Mouse (Mus musculus) cerebellum, postnatal 10 days (tissue): ENCODE results near the gene Ccdc3.

ENCODE experiments used
- DNase-seq, 2 experiments: peaks; one replicate each; pipeline ENCODE4 v3.0.0; 2021; ENCODE audit warnings: mixed read lengths in 2 of 2

Gene Ccdc3

DNA sequence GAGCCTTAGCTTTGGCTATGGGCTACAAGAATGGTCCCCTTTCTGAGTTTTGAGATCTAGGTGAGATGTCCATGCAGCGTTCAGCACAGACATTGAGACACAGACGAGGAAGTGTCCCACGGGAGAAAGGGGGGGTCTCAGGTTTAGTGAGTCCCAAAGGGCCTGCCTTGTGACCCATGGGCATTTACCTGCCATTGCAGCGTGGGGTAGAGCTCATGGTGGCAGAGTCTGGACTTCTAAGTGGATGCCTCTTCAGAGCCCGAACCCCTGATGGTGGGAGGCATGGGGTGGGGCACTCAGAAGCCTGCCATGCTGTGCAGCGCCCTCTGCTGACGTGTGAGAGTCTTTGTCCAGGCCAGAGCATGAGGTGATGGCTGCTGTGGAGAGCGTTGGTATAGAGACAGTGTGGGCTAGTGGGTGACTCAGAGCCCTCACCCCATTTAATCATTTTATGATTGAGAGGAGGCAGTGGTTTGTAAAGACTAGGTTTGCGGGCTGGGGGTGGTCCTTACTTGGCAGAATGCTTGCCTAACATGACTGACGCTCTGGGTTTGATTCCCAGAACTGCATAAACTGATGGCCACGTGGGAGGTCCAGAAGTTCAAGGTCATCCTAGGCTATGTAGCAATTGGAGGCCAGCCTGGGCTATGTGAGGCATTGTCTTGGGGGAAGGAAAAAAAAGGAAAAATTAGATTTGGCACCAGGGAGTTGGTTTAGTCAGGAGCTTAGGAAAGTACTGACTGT is 23.6 kb downstream of the Ccdc3 start:
- peak; percentile 25 to 32 for DNase-seq

DNA sequence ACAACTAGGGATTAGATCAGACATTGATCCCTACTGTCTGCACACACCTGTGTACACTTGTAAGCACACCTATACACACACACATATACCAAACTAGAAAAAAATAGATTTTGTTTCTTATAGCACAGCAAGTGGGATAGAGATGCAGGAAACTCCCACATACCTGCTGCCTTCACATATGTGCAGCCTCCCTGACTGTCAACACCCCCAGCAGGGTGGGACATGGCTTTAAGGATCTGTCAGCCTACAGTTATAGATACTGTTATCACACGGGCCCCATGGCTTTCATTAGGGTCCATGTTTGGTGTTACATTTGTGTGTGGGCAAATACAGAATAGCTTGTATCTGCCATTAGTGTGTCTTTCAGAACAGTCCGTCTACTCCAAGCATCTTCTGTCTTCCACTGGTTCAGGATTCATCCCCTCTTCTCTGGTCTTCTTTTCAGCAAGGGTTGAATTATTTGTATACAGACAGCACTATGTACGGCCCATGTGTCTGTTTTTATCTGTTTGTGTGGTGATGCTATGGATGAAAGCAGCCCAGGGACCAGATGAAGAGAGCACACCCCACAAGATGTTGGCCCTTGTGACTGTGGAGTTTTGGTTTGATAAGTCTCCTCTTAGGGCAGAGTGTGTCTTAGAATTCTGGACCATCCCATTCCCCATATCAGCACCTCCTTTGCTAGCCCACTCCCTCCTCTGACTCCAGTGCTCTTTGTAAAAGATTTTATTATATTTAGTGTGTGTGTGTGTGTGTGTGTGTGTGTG is 24.5 kb downstream of the Ccdc3 start:
- no peak for DNase-seq

DNA sequence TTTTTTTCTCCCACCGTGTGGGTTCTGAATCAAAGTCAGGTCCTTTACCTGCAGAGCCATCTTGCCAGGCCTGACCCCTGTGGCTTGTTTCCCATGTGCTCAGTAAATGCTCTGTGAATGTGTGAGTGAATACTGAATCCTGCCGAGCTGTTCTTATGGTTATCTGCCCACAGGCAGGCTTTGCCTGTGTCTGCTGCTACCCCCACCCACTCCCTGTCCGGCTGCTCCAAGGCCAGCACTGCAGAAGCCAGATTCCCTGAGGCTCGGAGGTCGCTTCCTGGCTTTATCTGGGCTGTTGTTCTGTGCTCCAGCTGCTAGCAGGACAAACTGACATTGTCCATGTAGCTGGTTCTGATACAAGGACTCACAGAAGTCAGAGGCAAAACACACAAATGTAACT is 25.2 kb downstream of the Ccdc3 start:
- DNase-seq, result no peak

DNA sequence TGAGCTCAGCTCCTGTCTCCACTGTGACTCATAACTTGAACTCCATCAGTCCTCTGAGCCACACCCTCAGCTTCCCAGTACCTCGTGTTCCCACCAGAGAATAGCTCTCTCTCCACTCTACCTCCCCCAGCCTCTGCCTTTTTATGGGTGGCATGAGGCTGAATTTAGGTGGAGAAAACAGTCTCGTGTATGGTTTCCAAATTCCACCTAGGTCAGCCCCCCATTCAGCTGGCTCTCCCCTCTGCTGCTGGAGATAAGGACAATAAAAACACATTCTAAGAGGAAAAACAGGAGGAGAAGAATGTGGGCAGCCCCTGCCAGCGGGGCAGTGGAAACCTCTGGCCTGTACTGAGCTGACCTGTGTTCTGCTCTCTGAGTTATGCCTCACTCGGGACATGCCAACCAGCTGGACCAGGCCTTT is 28.4 kb downstream of the Ccdc3 start:
- DNase-seq, result no peak

DNA sequence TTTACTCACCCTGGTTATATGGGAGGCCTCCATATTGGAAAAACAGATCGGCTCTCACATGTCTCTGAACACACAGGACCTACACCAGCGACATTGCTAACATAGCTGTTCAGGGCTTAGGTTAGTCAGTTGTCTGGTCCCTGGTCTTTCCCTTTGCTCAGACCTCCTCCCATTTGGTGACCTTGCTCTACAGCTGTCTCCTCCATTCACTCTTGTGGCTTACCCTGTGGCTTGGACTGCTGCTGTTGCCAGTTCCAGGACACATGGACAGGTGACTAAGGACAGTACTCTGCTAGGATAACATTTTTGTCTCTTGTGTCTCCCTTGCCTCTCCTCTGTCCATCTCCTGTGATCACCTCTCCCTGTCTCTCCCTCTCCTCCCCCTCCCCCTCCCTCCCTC is 29.2 kb downstream of the Ccdc3 start:
- DNase-seq, result no peak

DNA sequence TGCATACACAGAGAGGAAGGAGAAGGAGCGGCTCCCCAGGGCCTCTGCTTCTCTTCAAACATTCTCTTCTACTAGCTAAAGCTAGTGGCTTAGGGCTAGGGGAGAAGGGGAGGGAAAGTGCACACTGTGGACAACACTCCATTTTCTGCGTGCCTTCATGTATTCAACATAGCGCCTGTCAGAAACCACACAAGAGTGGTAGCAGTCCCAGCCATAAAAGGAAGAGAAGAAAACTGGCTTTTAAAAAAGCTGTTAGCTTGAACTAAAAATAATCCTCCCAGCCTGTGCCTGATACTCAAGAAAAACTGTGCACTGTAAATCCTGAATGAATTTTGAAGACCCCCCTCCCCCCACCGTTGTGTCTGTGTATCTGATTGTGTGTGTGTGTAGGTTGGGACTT is 33.2 kb downstream of the Ccdc3 start:
- no peak for DNase-seq

DNA sequence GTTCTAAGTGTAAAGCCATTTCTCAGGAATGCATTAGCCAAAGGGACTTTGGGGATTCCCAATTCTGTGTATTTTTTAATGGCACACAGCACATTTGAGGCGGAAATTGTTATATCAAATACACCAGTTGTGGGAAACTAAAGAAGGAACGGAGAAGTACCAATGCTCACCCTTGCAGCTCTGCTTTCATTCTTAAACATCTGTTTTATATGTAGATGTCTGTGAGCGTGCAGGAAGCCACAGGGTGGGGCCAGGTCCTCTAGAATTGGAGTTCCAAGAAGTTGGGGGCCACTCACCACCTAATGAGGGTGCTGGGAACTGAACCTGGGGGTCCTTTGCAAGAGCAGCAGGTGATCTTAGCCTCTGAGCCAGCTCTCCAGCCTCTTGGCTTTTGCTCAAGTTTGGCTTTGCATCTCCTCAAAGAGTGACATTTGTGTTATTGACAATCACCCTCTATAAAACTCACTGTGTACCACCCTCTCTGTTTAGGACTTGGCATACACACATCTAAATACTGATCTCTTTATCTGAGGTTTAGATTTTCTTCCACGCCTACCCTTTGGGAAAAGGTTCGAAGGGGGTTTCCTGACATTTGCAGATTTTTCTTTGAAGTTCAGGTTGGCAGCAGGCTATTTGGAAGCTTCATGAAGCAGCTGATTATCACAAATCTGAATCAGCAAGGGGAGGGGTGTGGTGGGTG is 33.9 kb downstream of the Ccdc3 start:
- no peak for DNase-seq

DNA sequence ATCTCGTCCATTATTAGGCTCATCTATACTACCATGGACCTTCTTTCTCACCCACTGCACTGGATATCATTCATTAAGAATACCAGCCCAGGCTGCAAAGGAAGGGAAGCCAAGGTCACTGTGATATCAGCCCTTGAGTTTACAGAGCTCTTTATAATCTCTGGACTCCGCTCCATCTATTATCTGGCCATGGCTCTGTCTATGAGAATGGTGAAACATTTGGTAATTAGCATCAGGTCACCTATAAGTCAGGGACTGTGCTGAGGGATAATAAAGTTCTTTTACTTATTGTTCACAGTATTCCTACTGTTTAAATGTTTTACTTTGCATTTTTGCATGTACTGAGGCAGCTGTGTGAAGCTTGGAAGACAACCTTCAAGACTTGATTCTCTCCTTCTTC is 35.2 kb downstream of the Ccdc3 start:
- DNase-seq, result no peak

DNA sequence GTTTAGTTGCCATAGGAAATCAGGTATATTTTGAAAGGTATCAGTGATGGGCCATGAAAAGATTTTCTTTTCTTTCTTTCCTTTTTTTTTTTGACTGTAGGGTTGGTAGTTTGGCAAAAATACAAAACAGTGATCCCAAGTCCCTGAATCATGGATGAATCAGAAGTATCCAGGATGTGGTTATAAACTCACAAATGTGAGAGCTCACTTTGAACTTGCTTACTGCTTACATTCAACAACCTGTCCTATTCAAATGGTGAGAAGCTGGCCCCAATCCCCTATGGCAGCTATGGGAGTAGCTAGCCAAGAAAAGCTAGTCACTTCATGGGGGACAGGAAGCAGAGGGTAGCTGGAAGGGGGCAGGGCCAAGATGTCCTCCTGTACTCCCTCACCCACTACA is 37.1 kb downstream of the Ccdc3 start:
- no peak for DNase-seq

DNA sequence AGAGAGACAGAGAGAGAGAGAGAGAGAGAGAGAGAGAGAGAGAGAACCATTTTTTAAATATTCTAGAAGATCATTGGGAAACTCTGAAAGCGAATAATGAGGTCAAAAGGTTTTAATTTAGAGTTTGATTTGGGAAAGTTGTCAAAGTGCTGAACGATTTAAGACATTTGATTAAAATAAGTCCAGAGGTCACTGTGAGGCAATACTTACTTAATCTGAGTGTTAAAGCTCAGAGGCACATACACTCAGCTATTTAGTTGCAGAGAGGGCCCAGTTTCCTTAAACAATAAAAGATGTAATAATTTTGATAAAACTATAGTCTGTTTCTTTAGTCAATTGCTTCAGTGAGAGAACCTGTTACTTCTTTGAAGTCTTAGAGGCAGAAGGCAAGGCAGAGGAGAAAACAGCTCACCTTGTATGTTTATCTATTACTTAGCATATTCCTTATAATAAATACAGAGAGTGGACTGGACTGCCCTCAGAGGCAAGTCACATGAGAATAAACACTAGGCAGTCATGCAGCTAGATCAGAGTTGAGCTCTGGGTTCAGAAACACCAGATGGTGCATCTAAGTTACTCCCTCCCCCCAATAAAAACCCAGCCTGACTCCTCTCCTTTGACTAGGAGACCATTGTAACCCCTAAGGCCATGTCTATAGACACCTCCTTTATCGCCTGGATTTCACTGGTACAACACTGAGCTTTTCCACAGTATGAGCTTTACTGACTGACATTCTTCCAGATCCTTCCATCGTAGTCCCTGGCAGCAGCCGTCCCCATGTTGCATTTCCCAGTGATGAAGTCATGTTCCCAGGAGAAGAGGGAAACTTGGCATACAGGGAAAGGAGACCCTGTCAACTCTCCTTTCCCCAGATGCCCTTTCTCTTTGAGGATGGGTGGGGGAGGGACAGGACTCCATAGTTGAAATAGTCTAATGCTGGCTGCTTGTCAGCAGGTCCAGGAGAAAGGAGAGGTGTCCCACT is 44.2 kb downstream of the Ccdc3 start:
- DNase-seq, result no peak

DNA sequence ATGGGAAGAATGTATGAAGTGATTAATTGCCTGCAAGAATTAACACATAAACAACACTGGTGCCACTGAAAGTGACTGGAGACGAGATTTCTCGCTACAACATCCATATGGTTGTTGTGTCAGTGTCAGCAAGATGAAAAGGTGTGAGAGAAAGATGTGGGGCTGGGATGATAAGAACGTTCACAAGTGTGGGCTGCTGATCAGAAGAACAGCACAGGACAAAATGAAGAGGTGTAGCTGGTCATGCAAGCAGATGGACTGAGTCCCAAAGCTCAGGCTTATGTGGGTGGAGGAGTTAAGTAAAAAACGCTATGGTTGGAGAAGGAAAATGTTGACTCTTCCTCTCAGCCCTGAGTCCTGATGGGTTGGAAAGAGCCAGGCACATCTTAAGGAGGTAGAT is 46.6 kb downstream of the Ccdc3 start:
- DNase-seq, result no peak

DNA sequence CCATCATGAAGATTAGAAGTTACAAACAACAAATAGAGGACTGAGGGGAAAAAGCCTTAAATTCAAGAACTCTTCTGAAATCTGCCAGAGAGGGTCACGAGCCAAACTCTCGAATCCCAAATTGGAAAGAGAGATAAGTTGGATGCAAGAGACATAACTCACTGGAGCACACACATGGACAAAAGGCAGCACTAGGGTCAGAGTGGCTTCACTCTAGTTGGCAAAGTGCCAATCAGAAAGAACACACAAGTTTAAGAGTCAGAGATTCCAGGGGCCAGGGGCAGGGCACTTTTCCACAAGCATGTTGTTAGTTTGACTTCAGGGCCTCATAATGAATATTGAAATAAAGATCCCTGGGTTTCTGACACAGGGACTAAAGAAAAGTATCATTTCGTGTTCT is 48.1 kb downstream of the Ccdc3 start:
- DNase-seq, result no peak

DNA sequence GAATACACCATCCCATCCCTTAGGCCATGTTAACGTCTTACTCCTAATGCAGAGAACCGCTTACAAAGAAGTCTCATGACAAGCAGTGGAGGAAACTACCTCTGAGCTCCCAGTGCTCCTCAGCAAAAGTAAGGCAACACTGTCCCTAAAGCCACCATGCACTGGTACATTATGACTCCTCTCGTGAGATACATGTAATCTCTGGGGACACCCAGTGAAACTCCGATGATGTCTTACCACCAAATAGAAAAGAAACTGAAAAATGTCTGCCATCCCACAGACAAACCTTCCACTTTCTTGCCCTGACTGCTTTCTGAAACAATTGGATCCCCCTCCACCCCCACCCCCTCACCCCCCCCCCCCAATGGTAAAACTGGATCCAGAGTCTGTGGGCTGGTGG is 54.6 kb downstream of the Ccdc3 start:
- no peak for DNase-seq

DNA sequence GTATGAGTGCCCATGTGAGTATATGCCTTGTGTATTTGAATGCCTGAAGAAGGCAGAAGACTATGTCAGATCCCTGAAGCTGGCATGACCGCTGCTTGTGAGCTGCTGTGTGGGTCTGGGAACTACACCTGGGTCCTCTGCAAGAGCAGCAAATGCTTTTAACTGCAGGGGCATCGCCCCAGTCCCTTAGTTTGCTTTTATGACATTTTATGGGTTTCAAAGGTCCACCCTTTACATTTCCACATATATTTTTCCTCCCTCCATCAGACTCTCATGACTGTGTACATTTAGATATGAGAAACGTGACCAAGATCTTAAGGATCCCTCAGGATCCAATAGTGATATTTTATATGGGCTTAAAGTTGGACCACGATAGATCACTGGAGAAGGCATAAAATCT is 55.5 kb downstream of the Ccdc3 start:
- DNase-seq, result no peak

DNA sequence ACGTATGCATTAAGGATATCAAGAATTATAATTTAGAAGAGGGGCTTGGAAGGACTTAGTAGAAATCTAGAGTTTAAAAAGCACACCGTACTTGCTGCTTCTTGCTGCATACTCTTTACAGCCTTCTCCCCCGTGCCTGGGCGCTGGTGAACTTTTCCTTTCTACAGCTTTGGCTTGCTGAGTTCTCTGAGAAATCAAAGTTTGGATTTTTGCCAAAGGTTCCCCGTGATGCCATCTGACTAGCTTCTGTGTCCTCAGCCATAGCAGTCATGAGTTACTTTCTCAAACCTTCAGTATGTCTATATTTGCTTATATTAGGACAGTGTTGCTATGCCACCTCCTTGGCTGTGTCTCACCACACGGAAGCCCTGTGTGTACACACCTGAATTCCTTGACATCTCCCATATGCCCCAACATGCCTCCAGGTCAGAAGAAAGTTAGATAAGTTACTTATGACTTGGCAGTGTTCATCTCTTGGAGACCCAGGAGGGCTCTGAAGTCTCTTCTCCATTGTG is 57.2 kb downstream of the Ccdc3 start:
- DNase-seq, result peak; percentile 22 to 25

DNA sequence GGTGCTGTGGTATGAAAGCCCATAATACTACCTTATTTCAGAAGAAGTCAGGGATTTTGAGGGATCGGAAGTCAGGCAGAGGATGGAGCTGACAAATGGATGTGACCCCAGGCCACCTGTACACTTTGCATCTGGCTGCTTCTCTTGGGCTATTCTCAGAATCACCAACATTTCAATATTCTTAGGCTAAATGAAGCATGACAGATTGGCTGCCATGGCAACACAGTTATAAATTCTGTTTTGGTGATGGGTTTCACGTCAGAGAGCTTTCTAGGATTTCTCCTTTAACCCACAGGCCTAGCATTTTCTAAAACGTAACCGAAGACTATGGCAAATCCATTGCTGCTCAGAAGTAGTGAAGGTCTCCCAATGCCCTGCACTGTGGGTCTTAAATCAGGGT is 59.9 kb downstream of the Ccdc3 start:
- no peak for DNase-seq

DNA sequence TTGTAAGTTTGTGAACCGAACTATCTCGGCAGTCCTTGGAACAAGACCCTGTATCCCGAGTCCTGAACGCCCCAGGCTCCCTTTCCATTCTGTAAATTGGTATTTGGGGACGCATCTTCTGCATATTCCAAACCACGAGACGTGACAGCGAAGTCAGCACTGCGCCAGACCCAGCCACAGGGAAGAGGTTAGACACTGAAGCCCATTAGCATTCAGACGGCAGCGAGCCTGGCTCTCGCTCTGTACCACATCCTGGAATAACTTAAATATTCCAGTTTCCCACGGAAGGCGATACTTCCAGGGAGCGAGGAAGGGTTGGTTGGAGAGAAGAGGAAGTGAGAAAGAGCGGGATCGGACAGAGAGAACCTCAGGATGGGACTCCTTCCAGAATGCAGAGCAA is 61.7 kb downstream of the Ccdc3 start:
- DNase-seq, result peak in 1 of 2 experiments; percentile 12

DNA sequence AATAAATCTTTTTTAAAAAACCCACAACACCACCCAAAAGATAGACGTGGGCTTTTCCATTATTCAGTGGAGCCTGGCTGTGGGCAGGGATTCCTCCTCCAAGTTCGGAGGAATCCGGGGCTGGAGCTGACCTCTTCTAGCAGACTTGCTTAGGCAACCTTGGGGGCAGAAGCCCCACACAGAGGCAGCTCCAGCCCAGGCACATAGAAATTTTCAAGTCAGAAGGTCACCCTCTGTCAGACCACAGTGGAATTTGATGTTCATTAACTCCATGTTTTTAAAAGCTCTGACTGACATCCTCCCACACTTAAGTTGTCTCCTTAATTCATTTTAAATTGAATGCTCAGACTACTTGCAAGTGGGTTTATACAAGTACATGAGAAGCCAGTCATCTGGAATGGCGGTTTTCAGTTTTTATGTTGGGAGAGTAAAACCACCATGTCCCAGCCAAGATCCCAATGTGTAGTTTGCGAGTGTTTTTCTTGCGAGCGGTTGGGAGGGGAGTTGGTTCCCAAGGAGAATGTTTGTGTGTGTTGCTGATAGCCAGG is 63.3 kb downstream of the Ccdc3 start:
- no peak for DNase-seq

DNA sequence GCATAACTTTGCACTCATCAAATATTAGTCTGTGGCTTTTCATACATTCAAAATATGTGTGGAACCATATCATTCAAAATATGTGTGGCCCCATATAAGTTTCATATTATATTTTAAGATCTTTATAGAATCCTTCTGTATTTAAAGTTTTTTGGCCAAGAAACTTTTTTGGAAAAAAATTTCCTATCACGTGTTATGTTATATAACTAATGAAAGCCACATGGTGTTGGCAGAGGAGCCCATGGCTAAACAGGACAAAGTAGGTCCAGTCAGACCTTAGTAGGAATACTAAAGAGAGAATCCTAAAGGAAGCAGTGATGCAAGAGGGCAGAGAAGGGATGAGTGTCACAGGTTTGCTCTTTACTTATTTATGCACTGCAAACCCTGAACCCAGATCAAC is 65.6 kb downstream of the Ccdc3 start:
- no peak for DNase-seq

DNA sequence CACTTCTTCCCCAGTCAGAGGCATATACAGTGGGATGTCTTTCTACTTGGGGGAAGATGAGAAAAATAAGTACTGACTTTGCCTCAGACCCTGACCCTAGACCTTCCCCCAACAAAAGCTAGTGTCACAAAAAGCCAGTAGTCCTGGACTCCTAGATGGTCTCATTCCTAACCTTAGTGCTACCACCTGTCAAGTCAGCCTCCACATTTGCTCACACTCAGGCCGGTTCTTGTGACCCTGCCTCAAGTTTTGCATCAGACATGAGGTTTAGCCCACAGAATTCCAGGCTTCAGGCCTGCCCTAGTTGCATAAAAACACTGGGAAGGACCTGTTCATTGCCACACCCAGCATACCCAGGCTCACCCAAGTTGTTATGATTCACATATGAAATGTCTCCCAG is 67.4 kb downstream of the Ccdc3 start:
- no peak for DNase-seq

DNA sequence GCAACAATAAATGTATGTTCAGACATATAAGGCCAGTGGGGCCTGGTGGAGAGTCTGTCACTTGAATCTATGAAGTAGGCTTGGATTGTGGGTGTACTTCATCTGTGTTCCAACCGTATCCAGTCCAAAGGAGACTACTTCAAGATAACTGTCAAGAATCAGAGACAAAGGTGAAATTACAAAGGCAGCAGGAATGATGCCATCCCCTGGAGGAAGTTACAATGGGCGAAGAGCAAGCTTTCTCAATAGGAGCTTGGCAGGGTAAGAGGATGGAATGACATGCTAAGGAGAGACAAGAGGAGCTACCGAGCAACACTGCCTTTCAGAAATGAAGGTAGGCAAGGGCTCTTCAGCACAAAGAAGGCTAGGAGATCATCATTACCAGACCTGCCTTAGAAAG is 69.1 kb downstream of the Ccdc3 start:
- no peak for DNase-seq

DNA sequence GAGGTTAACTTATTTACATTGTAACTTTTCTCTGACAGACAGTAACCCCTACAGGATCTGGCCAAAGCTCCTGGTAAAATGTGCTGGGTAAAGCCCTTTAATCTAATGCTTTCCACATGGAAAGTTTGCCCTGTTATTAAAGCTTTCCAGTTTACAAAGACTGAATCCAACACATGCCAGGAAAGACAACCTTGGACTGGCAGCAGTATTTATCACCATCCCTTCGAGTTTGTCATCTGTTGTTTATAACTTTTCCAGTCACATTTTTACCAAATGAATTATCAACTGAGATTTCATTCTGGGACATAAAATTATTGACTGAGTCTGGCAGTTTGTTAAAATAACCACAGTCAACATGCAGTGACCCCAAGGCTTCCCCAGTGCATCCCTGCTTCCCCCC is 77.0 kb downstream of the Ccdc3 start:
- DNase-seq, result no peak
